Mouse (Mus musculus): Measurements from ENCODE around the gene Cdc42se1. TPM values are rescaled to one million over a fixed set of nuclear protein-coding genes. Genes with fewer than 3 reads are reported as not detected.
A peak's percentile ranks its signal among the peaks of the same experiment; 100 is the strongest.

The Cdc42se1 gene
- total and polyA plus RNA-seq, 3 experiments = 341 to 472 TPM; not detected in 1

DNA sequence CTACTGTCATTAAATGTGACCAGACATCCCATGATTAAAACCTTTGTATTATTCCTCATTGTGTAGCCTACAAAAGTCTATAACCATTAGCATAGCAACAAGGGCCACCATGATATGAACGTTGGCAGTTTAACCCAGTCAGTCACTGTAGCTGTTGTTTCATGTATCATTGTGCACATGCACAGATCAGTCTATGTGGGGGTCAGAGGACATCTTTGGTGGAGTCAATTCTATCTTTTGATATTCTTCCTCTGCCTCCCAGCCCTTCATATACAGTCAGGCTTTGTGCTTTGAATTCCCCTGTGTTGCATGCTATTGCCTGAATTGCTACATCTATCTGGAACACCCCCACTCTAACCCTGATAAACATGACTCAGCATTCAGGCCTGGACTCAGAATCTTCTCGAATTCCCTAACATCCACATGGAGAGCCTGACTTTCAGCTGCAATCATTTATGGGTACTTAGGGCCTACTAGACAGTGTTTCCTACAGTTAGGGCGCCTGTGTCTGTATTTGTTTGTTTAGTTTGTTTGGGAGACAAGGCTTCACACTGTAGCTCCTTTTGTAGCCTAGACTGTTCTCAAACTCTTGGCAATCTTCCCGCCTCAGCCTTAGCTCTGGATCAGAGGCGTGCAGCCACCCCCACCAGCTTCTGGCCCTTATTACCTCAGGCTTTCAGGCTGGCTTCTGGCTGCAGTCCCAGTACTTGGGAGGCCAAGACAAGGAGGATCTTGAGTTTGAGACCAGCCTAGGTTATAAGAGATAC lies 18.1 kb downstream of the Cdc42se1 start (continued):
- TF ChIP-seq RCOR1 (IDR thresholded peaks at IDR 0.05; ENCODE audit: low read depth, low read length) (peak; percentile 21), E2F4 (IDR thresholded peaks at IDR 0.05; ENCODE audit: borderline replicate concordance, low read depth, low read length) (0 out of 2 replicates have a peak, but pooled peaks have one; percentile 14), CHD1 (IDR thresholded peaks at IDR 0.05; ENCODE audit: low read depth, low read length) (no peak), ZMIZ1 (IDR thresholded peaks at IDR 0.05; ENCODE audit: low read depth, low read length) (no peak)

DNA sequence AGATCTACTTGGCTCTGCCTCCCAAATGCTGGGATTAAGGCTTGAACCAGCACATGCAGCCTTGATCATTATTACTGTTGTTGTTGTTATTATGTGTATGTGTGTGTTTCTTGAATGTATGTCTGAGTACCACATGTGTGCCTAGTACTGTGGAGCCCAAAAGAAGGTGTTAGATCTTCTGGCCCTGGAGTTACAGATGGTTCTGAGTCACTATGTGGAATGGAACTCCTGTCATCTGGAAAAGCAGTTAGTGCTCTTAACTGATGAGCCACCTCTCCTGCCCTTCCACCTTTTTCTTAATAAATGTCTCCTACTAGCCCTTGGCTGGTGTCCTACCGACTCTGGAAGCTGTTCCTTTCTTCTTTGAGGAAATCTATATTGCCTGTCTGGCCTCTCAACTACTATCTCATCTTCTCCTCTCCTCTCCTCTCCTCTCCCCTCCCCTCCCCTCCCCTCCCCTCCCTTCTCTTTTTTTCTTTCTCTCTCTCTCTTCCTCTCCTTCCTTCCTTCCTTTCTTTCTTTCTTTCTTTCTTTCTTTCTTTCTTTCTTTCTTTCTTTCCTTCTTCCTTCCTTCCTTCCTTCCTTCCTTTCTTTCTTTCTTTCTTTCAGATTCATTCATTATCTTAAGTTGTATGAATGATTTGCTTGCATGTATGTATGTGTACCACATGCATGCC lies 19.3 kb downstream of the Cdc42se1 start:
- H3K4me1 ChIP-seq (ENCODE audit: control insufficient read depth in 1 of 2, insufficient read depth in 2 of 2, low read length in 2 of 2) = peaks cover 25 to 32% of the 10 kb centered on the region in 2 experiments
- H3K9ac ChIP-seq (ENCODE audit: control insufficient read depth, low read depth, low read length, poor library complexity, severe bottlenecking) = peak overlapping the region; percentile 34
- no peaks in the 10 kb centered on the region for H3K9me3 ChIP-seq (replicated peaks; ENCODE audit: insufficient read depth, low read length)
- H3K36me3 ChIP-seq (ENCODE audit: control insufficient read depth in 1 of 2, insufficient read depth in 2 of 2, low read length in 2 of 2) = peaks cover 0 to 25% of the 10 kb centered on the region in 2 experiments; a peak in 2 of 4 replicates
- no peaks in the 10 kb centered on the region for H3K27me3 ChIP-seq (ENCODE audit: control insufficient read depth in 1 of 2, insufficient read depth in 2 of 2, low read length in 2 of 2)
- peak overlapping the region; percentile 92 for H3K27ac ChIP-seq (ENCODE audit: control insufficient read depth, low read depth, low read length)
- peak; percentile 71 for DNase-seq (ENCODE audit: low read depth, low spot score)
- H3K79me2 ChIP-seq (ENCODE audit: control insufficient read depth, insufficient read depth, low read length, poor library complexity) = no peaks in the 10 kb centered on the region
- H3K4me3 ChIP-seq (ENCODE audit: control insufficient read depth in 1 of 2, insufficient read depth in 1 of 2, low read depth in 2 of 2, low read length in 2 of 2) = peak overlapping the region in 1 of 2 experiments; percentile 1; a peak in 2 of 4 replicates
- no peak; the same call in 1 of the 2 replicates for TF ChIP-seq MYC (IDR thresholded peaks at IDR 0.05; ENCODE audit: low read depth, low read length)
- TF ChIP-seq MAZ (IDR thresholded peaks at IDR 0.05; ENCODE audit: low read depth, low read length) = peak; percentile 74; the same call in 1 of the 2 replicates
- no peak for TF ChIP-seq RAD21 (IDR thresholded peaks at IDR 0.05; ENCODE audit: low read depth, low read length)
- TF ChIP-seq MAFK (IDR thresholded peaks at IDR 0.05; ENCODE audit: borderline replicate concordance, low read depth, low read length) = no peak; the same call in 1 of the 2 replicates
- TF ChIP-seq JUND (IDR thresholded peaks at IDR 0.05; ENCODE audit: low read depth, low read length) = no peak
- no peak for TF ChIP-seq POLR2A (IDR thresholded peaks at IDR 0.05; ENCODE audit: control insufficient read depth in 1 of 2, insufficient read depth in 1 of 2, low read depth in 1 of 2, low read length in 2 of 2, poor library complexity in 1 of 2)
- TF ChIP-seq MYB (IDR thresholded peaks at IDR 0.05; ENCODE audit: low read depth, low read length) = no peak
- TF ChIP-seq NELFE (IDR thresholded peaks at IDR 0.05; ENCODE audit: low read depth, low read length) = no peak; the same call in 1 of the 2 replicates
- no peak for TF ChIP-seq ELF1 (IDR thresholded peaks at IDR 0.05; ENCODE audit: low read depth, low read length)
- TF ChIP-seq ZKSCAN1 (IDR thresholded peaks at IDR 0.05; ENCODE audit: low read depth, low read length) = no peak
- no peak for TF ChIP-seq NRF1 (IDR thresholded peaks at IDR 0.05; ENCODE audit: insufficient read depth, low read depth, low read length, poor library complexity, severe bottlenecking)
- TF ChIP-seq MEF2A (IDR thresholded peaks at IDR 0.05; ENCODE audit: extremely low read depth, insufficient replicate concordance, low read depth, low read length, poor library complexity, severe bottlenecking) = no peak
- no peak for TF ChIP-seq HCFC1 (IDR thresholded peaks at IDR 0.05; ENCODE audit: low read depth, low read length)
- no peak for TF ChIP-seq CHD1 (IDR thresholded peaks at IDR 0.05; ENCODE audit: low read depth, low read length)
- peak; percentile 59; the same call in 1 of the 2 replicates for TF ChIP-seq SIN3A (IDR thresholded peaks at IDR 0.05; ENCODE audit: low read length)
- no peak; the same call in 1 of the 2 replicates for TF ChIP-seq MAX (IDR thresholded peaks at IDR 0.05; ENCODE audit: low read length)
- TF ChIP-seq GATA1 (IDR thresholded peaks at IDR 0.05; ENCODE audit: low read depth, low read length) = 0 out of 2 replicates have a peak, but pooled peaks have one; percentile 23
- no peak for TF ChIP-seq CTCF (IDR thresholded peaks at IDR 0.05 in 2 of 3, conservative IDR thresholded peaks at IDR 0.05 in 1 of 3; ENCODE audit: control insufficient read depth in 1 of 3, insufficient read depth in 1 of 3, low read depth in 2 of 3, low read length in 3 of 3, poor library complexity in 1 of 3, severe bottlenecking in 1 of 3)
- peak; percentile 62; the same call in 1 of the 2 replicates for TF ChIP-seq MXI1 (IDR thresholded peaks at IDR 0.05; ENCODE audit: low read depth, low read length)
- 0 out of 2 replicates have a peak, but pooled peaks have one; percentile 7 for TF ChIP-seq ETS1 (IDR thresholded peaks at IDR 0.05; ENCODE audit: low read depth, low read length)
- TF ChIP-seq TCF12 (IDR thresholded peaks at IDR 0.05; ENCODE audit: low read depth, low read length) = peak; percentile 27; the same call in 1 of the 2 replicates
- TF ChIP-seq KAT2A (conservative IDR thresholded peaks at IDR 0.05; ENCODE audit: low read depth, low read length) = 0 out of 2 replicates have a peak, but pooled peaks have one; percentile 6
- TF ChIP-seq ZC3H11A (IDR thresholded peaks at IDR 0.05; ENCODE audit: low read depth, low read length) = peak; percentile 9; the same call in 1 of the 2 replicates
- TF ChIP-seq ZMIZ1 (IDR thresholded peaks at IDR 0.05; ENCODE audit: low read depth, low read length) = no peak
- no peak for TF ChIP-seq E2F4 (IDR thresholded peaks at IDR 0.05; ENCODE audit: borderline replicate concordance, low read depth, low read length)
- peak in 1 of 2 experiments; percentile 61; a peak in 3 of 4 replicates for TF ChIP-seq EP300 (IDR thresholded peaks at IDR 0.05; ENCODE audit: low read depth in 1 of 2, low read length in 2 of 2)
- TF ChIP-seq UBTF (IDR thresholded peaks at IDR 0.05; ENCODE audit: borderline replicate concordance, insufficient read depth, low read depth, low read length) = no peak
- no peak; the same call in 1 of the 2 replicates for TF ChIP-seq POLR2AphosphoS2 (IDR thresholded peaks at IDR 0.05; ENCODE audit: low read length)
- no peak for TF ChIP-seq BHLHE40 (IDR thresholded peaks at IDR 0.05; ENCODE audit: borderline replicate concordance, low read depth, low read length)
- TF ChIP-seq RCOR1 (IDR thresholded peaks at IDR 0.05; ENCODE audit: low read depth, low read length) = 0 out of 2 replicates have a peak, but pooled peaks have one; percentile 27
